Mouse (Mus musculus): ENCODE measurements around the gene Elovl6. TPM values are rescaled to one million over a fixed set of nuclear protein-coding genes. Genes with fewer than 3 reads are reported as not detected.

Gene Elovl6
- total and polyA plus RNA-seq, 2 experiments from 2014 or later, result 44.3 to 46.6 TPM

- WGBS, result 15% methylated on average over 1 of the region's 1 CpGs
- no peak overlapping the region for H3K4me2 ChIP-seq (ENCODE audit: low read depth, low read length, poor library complexity, severe bottlenecking)
- H3K9me3 ChIP-seq (ENCODE audit: low read length), result no peaks in the 10 kb centered on the region
- H3K27me3 ChIP-seq (ENCODE audit: insufficient read depth, low read length), result no peaks in the 10 kb centered on the region
- no peak overlapping the region for H3K9ac ChIP-seq (replicated peaks; ENCODE audit: low read length, poor library complexity, severe bottlenecking)
- ATAC-seq (ENCODE audit: low FRiP score), result no peak
- no peak overlapping the region for H3K4me3 ChIP-seq (ENCODE audit: low read depth, low read length)
- TF ChIP-seq CTCF (IDR thresholded peaks at IDR 0.05), result no peak
- H3K27ac ChIP-seq (ENCODE audit: low read depth, low read length), result no peak overlapping the region
- no peaks in the 10 kb centered on the region for H3K4me1 ChIP-seq (ENCODE audit: insufficient read depth, low read length)
- H3K36me3 ChIP-seq (ENCODE audit: insufficient read depth, low read length), result no peaks in the 10 kb centered on the region
- no peak for DNase-seq (ENCODE audit: low spot score)
Observed at GRCm38 (mm10) chr3:129650931-129651330, 118.8 kb downstream of the Elovl6 start.

- 79% methylated on average over 8 of the region's 8 CpGs for WGBS
- Histone ChIP-seq H3K4me1 (ENCODE audit: insufficient read depth, low read length) (no peaks in the 10 kb centered on the region), H3K27me3 (ENCODE audit: insufficient read depth, low read length) (no peaks in the 10 kb centered on the region), H3K4me2 (ENCODE audit: low read depth, low read length, poor library complexity, severe bottlenecking) (no peak overlapping the region), H3K9ac (replicated peaks; ENCODE audit: low read length, poor library complexity, severe bottlenecking) (no peak overlapping the region), H3K27ac (ENCODE audit: low read depth, low read length) (no peak overlapping the region), H3K36me3 (ENCODE audit: insufficient read depth, low read length) (no peaks in the 10 kb centered on the region), H3K4me3 (ENCODE audit: low read depth, low read length) (no peak overlapping the region), H3K9me3 (ENCODE audit: low read length) (no peaks in the 10 kb centered on the region)
- DNase-seq (ENCODE audit: low spot score) (no peak), ATAC-seq (ENCODE audit: low FRiP score) (no peak)
- no peak for TF ChIP-seq CTCF (IDR thresholded peaks at IDR 0.05)
Observed at GRCm38 (mm10) chr3:129651765-129652164, 119.6 kb downstream of the Elovl6 start.

- DNase-seq (ENCODE audit: low spot score) (no peak), ATAC-seq (ENCODE audit: low FRiP score) (no peak)
- no peaks in the 10 kb centered on the region for H3K4me1 ChIP-seq (ENCODE audit: insufficient read depth, low read length)
- H3K9ac ChIP-seq (replicated peaks; ENCODE audit: low read length, poor library complexity, severe bottlenecking), result no peak overlapping the region
- TF ChIP-seq CTCF (IDR thresholded peaks at IDR 0.05), result no peak
- H3K27me3 ChIP-seq (ENCODE audit: insufficient read depth, low read length), result no peaks in the 10 kb centered on the region
- H3K4me2 ChIP-seq (ENCODE audit: low read depth, low read length, poor library complexity, severe bottlenecking), result no peak overlapping the region
- H3K9me3 ChIP-seq (ENCODE audit: low read length), result no peaks in the 10 kb centered on the region
- 84% methylated on average over 4 of the region's 4 CpGs for WGBS
- no peaks in the 10 kb centered on the region for H3K36me3 ChIP-seq (ENCODE audit: insufficient read depth, low read length)
- no peak overlapping the region for H3K4me3 ChIP-seq (ENCODE audit: low read depth, low read length)
- H3K27ac ChIP-seq (ENCODE audit: low read depth, low read length), result no peak overlapping the region
Observed at GRCm38 (mm10) chr3:129652476-129652875, 120.3 kb downstream of the Elovl6 start.

GRCm38 (mm10) chr3:129656540-129656939 is 124.4 kb downstream of the Elovl6 start:
- no peak overlapping the region for H3K4me3 ChIP-seq (ENCODE audit: low read depth, low read length)
- H3K27me3 ChIP-seq (ENCODE audit: insufficient read depth, low read length), result no peaks in the 10 kb centered on the region
- no peaks in the 10 kb centered on the region for H3K36me3 ChIP-seq (ENCODE audit: insufficient read depth, low read length)
- no peak for TF ChIP-seq CTCF (IDR thresholded peaks at IDR 0.05)
- H3K9ac ChIP-seq (replicated peaks; ENCODE audit: low read length, poor library complexity, severe bottlenecking), result no peak overlapping the region
- WGBS, result 74% methylated on average over 4 of the region's 4 CpGs
- no peak overlapping the region for H3K27ac ChIP-seq (ENCODE audit: low read depth, low read length)
- ATAC-seq (ENCODE audit: low FRiP score) (no peak), DNase-seq (ENCODE audit: low spot score) (no peak)
- no peaks in the 10 kb centered on the region for H3K9me3 ChIP-seq (ENCODE audit: low read length)
- no peaks in the 10 kb centered on the region for H3K4me1 ChIP-seq (ENCODE audit: insufficient read depth, low read length)
- H3K4me2 ChIP-seq (ENCODE audit: low read depth, low read length, poor library complexity, severe bottlenecking), result no peak overlapping the region

- DNase-seq (ENCODE audit: low spot score), result no peak
Observed at GRCm38 (mm10) chr3:129657222-129657621, 125.1 kb downstream of the Elovl6 start.

GRCm38 (mm10) chr3:129657775-129658174 is 125.6 kb downstream of the Elovl6 start:
- no peak for TF ChIP-seq CTCF (IDR thresholded peaks at IDR 0.05)
- no peak overlapping the region for H3K9ac ChIP-seq (replicated peaks; ENCODE audit: low read length, poor library complexity, severe bottlenecking)
- no peaks in the 10 kb centered on the region for H3K27me3 ChIP-seq (ENCODE audit: insufficient read depth, low read length)
- H3K36me3 ChIP-seq (ENCODE audit: insufficient read depth, low read length), result no peaks in the 10 kb centered on the region
- H3K4me3 ChIP-seq (ENCODE audit: low read depth, low read length), result no peak overlapping the region
- WGBS, result 93% methylated on average over 11 of the region's 11 CpGs
- H3K27ac ChIP-seq (ENCODE audit: low read depth, low read length), result no peak overlapping the region
- no peak overlapping the region for H3K4me2 ChIP-seq (ENCODE audit: low read depth, low read length, poor library complexity, severe bottlenecking)
- H3K4me1 ChIP-seq (ENCODE audit: insufficient read depth, low read length), result no peaks in the 10 kb centered on the region
- ATAC-seq (ENCODE audit: low FRiP score) (no peak), DNase-seq (ENCODE audit: low spot score) (no peak)
- no peaks in the 10 kb centered on the region for H3K9me3 ChIP-seq (ENCODE audit: low read length)

More at GRCm38 (mm10) chr3:129657222-129657621, 125.1 kb downstream of the Elovl6 start:
- H3K9ac ChIP-seq (replicated peaks; ENCODE audit: low read length, poor library complexity, severe bottlenecking), result no peak overlapping the region
- WGBS, result 87% methylated on average over 9 of the region's 9 CpGs
- no peaks in the 10 kb centered on the region for H3K9me3 ChIP-seq (ENCODE audit: low read length)
- no peaks in the 10 kb centered on the region for H3K4me1 ChIP-seq (ENCODE audit: insufficient read depth, low read length)
- no peaks in the 10 kb centered on the region for H3K27me3 ChIP-seq (ENCODE audit: insufficient read depth, low read length)
- no peak for TF ChIP-seq CTCF (IDR thresholded peaks at IDR 0.05)
- H3K4me3 ChIP-seq (ENCODE audit: low read depth, low read length), result no peak overlapping the region
- H3K4me2 ChIP-seq (ENCODE audit: low read depth, low read length, poor library complexity, severe bottlenecking), result no peak overlapping the region
- no peak overlapping the region for H3K27ac ChIP-seq (ENCODE audit: low read depth, low read length)
- ATAC-seq (ENCODE audit: low FRiP score), result no peak
- no peaks in the 10 kb centered on the region for H3K36me3 ChIP-seq (ENCODE audit: insufficient read depth, low read length)

Measured in midbrain, postnatal 0 days (tissue).